Mouse (Mus musculus): ENCODE data around the gene Noxa1.

The Noxa1 gene

GRCm38 (mm10) chr2:25095109-25095850 is at the start of gene Noxa1:
TSS of gene Noxa1 (minus strand) at chr2:25095149.
- no peak for DNase-seq (ENCODE audit: low spot score in 2 of 2)

GRCm38 (mm10) chr2:25141921-25142320 is 47.0 kb upstream of the Noxa1 start:
- no peak for DNase-seq (ENCODE audit: low spot score in 2 of 2)

- no peak for DNase-seq (ENCODE audit: low spot score in 2 of 2)
These were observed 46.2 kb upstream of the Noxa1 start for GRCm38 (mm10) chr2:25141185-25141584.

- DNase-seq (ENCODE audit: low spot score in 2 of 2) = no peak
These were observed 42.9 kb upstream of the Noxa1 start for GRCm38 (mm10) chr2:25137832-25138231.

- no peak for DNase-seq (ENCODE audit: low spot score in 2 of 2)
These were observed 36.7 kb upstream of the Noxa1 start for GRCm38 (mm10) chr2:25131601-25132000.

GRCm38 (mm10) chr2:25128072-25128471 is 33.1 kb upstream of the Noxa1 start:
- DNase-seq (ENCODE audit: low spot score in 2 of 2) = no peak

GRCm38 (mm10) chr2:25127206-25127605 is 32.3 kb upstream of the Noxa1 start:
- peak; percentile 37 to 84 for DNase-seq (ENCODE audit: low spot score in 2 of 2)

GRCm38 (mm10) chr2:25126011-25127010 is 31.4 kb upstream of the Noxa1 start:
- DNase-seq (ENCODE audit: low spot score in 2 of 2) = no peak

GRCm38 (mm10) chr2:25125146-25125545 is 30.2 kb upstream of the Noxa1 start:
- no peak for DNase-seq (ENCODE audit: low spot score in 2 of 2)

GRCm38 (mm10) chr2:25124411-25124810 is 29.5 kb upstream of the Noxa1 start:
- no peak for DNase-seq (ENCODE audit: low spot score in 2 of 2)

- DNase-seq (ENCODE audit: low spot score in 2 of 2) = no peak
These were observed 28.6 kb upstream of the Noxa1 start for GRCm38 (mm10) chr2:25123527-25123926.

- no peak for DNase-seq (ENCODE audit: low spot score in 2 of 2)
These were observed 27.7 kb upstream of the Noxa1 start for GRCm38 (mm10) chr2:25122666-25123065.

GRCm38 (mm10) chr2:25120963-25121362 is 26.0 kb upstream of the Noxa1 start:
- DNase-seq (ENCODE audit: low spot score in 2 of 2) = no peak

- DNase-seq (ENCODE audit: low spot score in 2 of 2) = no peak
These were observed 20.5 kb upstream of the Noxa1 start for GRCm38 (mm10) chr2:25115442-25115841.

GRCm38 (mm10) chr2:25114308-25114707 is 19.4 kb upstream of the Noxa1 start:
- no peak for DNase-seq (ENCODE audit: low spot score in 2 of 2)

- DNase-seq (ENCODE audit: low spot score in 2 of 2) = no peak
These were observed 16.3 kb upstream of the Noxa1 start for GRCm38 (mm10) chr2:25111184-25111791.

- no peak for DNase-seq (ENCODE audit: low spot score in 2 of 2)
These were observed 15.7 kb upstream of the Noxa1 start for GRCm38 (mm10) chr2:25110505-25111183.

GRCm38 (mm10) chr2:25109487-25109886 is 14.5 kb upstream of the Noxa1 start:
- DNase-seq (ENCODE audit: low spot score in 2 of 2) = no peak

- DNase-seq (ENCODE audit: low spot score in 2 of 2) = no peak
These were observed 11.1 kb upstream of the Noxa1 start for GRCm38 (mm10) chr2:25106045-25106444.

- no peak for DNase-seq (ENCODE audit: low spot score in 2 of 2)
These were observed 9.2 kb upstream of the Noxa1 start for GRCm38 (mm10) chr2:25104122-25104521.

- DNase-seq (ENCODE audit: low spot score in 2 of 2) = no peak
These were observed 4.8 kb upstream of the Noxa1 start for GRCm38 (mm10) chr2:25099703-25100102.

GRCm38 (mm10) chr2:25098956-25099355 is 4.0 kb upstream of the Noxa1 start:
- DNase-seq (ENCODE audit: low spot score in 2 of 2) = no peak
